Mouse (Mus musculus) liver, adult 2 months (tissue): ENCODE data around the gene Nav2.

Source experiments
- CTCF ChIP-seq: fragments of 200-500 bp; IDR thresholded peaks from 2 replicates; pipeline ENCODE4 v1.5.1; 2011; ENCODE audit warnings: low read depth, low read length, control low read depth
- POLR2A ChIP-seq: fragments of 200-500 bp; IDR thresholded peaks from 2 replicates; pipeline ENCODE4 v1.6.1; 2011; ENCODE audit warnings: low read length, control low read depth; ENCODE audit not compliant: insufficient read depth; ENCODE audit errors: extremely low read depth

DNA sequence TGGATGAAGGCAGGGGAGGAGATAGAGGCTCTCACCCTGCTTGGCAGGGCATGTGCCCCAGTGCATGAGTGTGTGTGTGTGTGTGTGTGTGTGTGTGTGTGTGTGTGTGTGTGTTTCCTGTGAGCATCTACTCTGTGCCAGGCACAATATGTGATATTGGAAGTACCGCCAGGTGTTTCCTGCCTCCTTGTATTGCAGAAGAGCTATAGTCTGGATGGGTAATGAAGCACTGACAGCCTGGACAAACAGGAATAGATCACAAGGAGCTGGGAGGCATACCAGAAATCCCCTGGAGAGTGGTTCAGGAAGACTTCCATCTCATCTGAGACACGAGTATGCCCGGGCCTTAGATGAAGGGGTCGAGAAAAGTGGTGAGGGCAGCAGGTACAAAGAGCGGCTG lies 109.3 kb downstream of the Nav2 start:
- TF ChIP-seq CTCF (no peak), POLR2A (no peak)
